Mouse (Mus musculus) CH12.LX (cell line): ENCODE data around the gene Srsf12. TPM values are rescaled to one million over a fixed set of nuclear protein-coding genes. Genes with fewer than 3 reads are reported as not detected.
A peak's percentile ranks its signal among the peaks of the same experiment; 100 is the strongest.

Source experiments
- DNase-seq: peaks from one replicate; pipeline ENCODE4 v3.0.0-alpha.2; 2013; ENCODE audit errors: extremely low read depth
- H3K27ac ChIP-seq: 2 replicates; pipeline ENCODE4 v1.5.1; 2012; ENCODE audit warnings: low read depth, mild to moderate bottlenecking, control low read depth, moderate library complexity; ENCODE audit not compliant: insufficient read depth
- H3K27me3 ChIP-seq: replicated peaks from 2 replicates; pipeline ENCODE3; 2012; ENCODE audit warnings: inconsistent platforms
- H3K36me3 ChIP-seq, 2 experiments: replicated peaks in 1 of 2; 2 replicates each; pipeline versions ENCODE3 to v1.6.1; 2012; ENCODE audit warnings: inconsistent platforms in 1 of 2, low read length in 1 of 2, mild to moderate bottlenecking in 1 of 2, mixed read lengths in 1 of 2, moderate library complexity in 1 of 2; ENCODE audit not compliant: control insufficient read depth in 1 of 2, insufficient read depth in 1 of 2
- H3K4me1 ChIP-seq, 2 experiments: 2 replicates each; pipeline ENCODE4 v1.6.1; 2012; ENCODE audit warnings: inconsistent platforms in 1 of 2, moderate library complexity in 1 of 2; ENCODE audit not compliant: insufficient read depth in 2 of 2, control insufficient read depth in 1 of 2
- H3K4me2 ChIP-seq: 2 replicates; pipeline ENCODE4 v1.6.1; 2012; ENCODE audit warnings: low read depth, mild to moderate bottlenecking, control low read depth; ENCODE audit not compliant: poor library complexity, insufficient read depth, severe bottlenecking
- H3K4me3 ChIP-seq, 3 experiments: fragments of 150-350 bp in 1 of 3; sonication (generic) in 1 of 3; replicated peaks in 1 of 3; 2 replicates each; pipeline versions ENCODE3 to v1.5.1; 2011 to 2012; ENCODE audit warnings: low read depth in 2 of 3, low read length in 2 of 3, mild to moderate bottlenecking in 2 of 3, moderate library complexity in 2 of 3, control low read depth in 1 of 3, improper control_type of control experiment in 1 of 3, inconsistent platforms in 1 of 3, mixed read lengths in 1 of 3; ENCODE audit not compliant: poor library complexity in 1 of 3
- H3K79me2 ChIP-seq: replicated peaks from 2 replicates; pipeline ENCODE4 v1.6.1; 2012; ENCODE audit warnings: mild to moderate bottlenecking, moderate library complexity; ENCODE audit not compliant: control insufficient read depth, poor library complexity, insufficient read depth, severe bottlenecking; ENCODE audit errors: extremely low read depth
- H3K9ac ChIP-seq: 2 replicates; pipeline ENCODE4 v1.6.1; 2012; ENCODE audit warnings: low read depth, mild to moderate bottlenecking, control low read depth, moderate library complexity; ENCODE audit not compliant: insufficient read depth
- H3K9me3 ChIP-seq: replicated peaks from 2 replicates; pipeline ENCODE3; 2012; ENCODE audit warnings: low read length, inconsistent platforms, mixed read lengths
- CHD1 ChIP-seq: IDR thresholded peaks from 2 replicates; pipeline ENCODE4 v1.6.1; 2012; ENCODE audit warnings: low read depth, low read length, improper control_type of control experiment, inconsistent platforms
- EP300 ChIP-seq: IDR thresholded peaks from 2 replicates; pipeline ENCODE4 v1.6.1; 2011; ENCODE audit warnings: low read length, improper control_type of control experiment
- ETS1 ChIP-seq: conservative IDR thresholded peaks from 2 replicates; pipeline ENCODE4 v1.6.1; 2012; ENCODE audit warnings: low read depth, mild to moderate bottlenecking, inconsistent platforms, low read length, improper control_type of control experiment, moderate library complexity
- GABPA ChIP-seq: IDR thresholded peaks from 2 replicates; pipeline ENCODE4 v1.6.1; 2012; ENCODE audit warnings: low read depth, low read length, improper control_type of control experiment, inconsistent platforms; ENCODE audit not compliant: insufficient replicate concordance
- IRF4 ChIP-seq: IDR thresholded peaks from 2 replicates; pipeline ENCODE4 v1.6.1; 2014; ENCODE audit warnings: low read depth, mild to moderate bottlenecking, inconsistent platforms, low read length, improper control_type of control experiment
- JUN ChIP-seq: IDR thresholded peaks from 2 replicates; pipeline ENCODE4 v1.6.1; 2011; ENCODE audit warnings: low read depth, mild to moderate bottlenecking, low read length, improper control_type of control experiment, moderate library complexity; ENCODE audit not compliant: insufficient read depth
- JUND ChIP-seq: conservative IDR thresholded peaks from 2 replicates; pipeline ENCODE4 v1.6.1; 2011; ENCODE audit warnings: low read depth, low read length, improper control_type of control experiment
- KAT2A ChIP-seq: IDR thresholded peaks from 2 replicates; pipeline ENCODE4 v1.6.1; 2012; ENCODE audit warnings: low read length, improper control_type of control experiment, inconsistent platforms; ENCODE audit not compliant: insufficient replicate concordance
- MAX ChIP-seq: IDR thresholded peaks from 2 replicates; pipeline ENCODE4 v1.6.1; 2011; ENCODE audit warnings: low read length, improper control_type of control experiment
- MAZ ChIP-seq: IDR thresholded peaks from 2 replicates; pipeline ENCODE4 v1.6.1; 2012; ENCODE audit warnings: low read depth, mild to moderate bottlenecking, inconsistent platforms, low read length, improper control_type of control experiment, moderate library complexity
- MYC ChIP-seq: IDR thresholded peaks from 2 replicates; pipeline ENCODE4 v1.6.1; 2011; ENCODE audit warnings: low read depth, mild to moderate bottlenecking, improper control_type of control experiment, low read length
- SMC3 ChIP-seq: IDR thresholded peaks from 2 replicates; pipeline ENCODE4 v1.6.1; 2011; ENCODE audit warnings: low read depth, low read length, improper control_type of control experiment
- TCF12 ChIP-seq: IDR thresholded peaks from 2 replicates; pipeline ENCODE4 v1.6.1; 2014; ENCODE audit warnings: low read depth, mild to moderate bottlenecking, inconsistent platforms, low read length, improper control_type of control experiment
- USF1 ChIP-seq: IDR thresholded peaks from 2 replicates; pipeline ENCODE4 v1.6.1; 2014; ENCODE audit warnings: low read depth, mild to moderate bottlenecking, inconsistent platforms, low read length, improper control_type of control experiment
- USF2 ChIP-seq: conservative IDR thresholded peaks from 2 replicates; pipeline ENCODE4 v1.6.1; 2011; ENCODE audit warnings: low read depth, low read length, improper control_type of control experiment
- ZC3H11A ChIP-seq: IDR thresholded peaks from 2 replicates; pipeline ENCODE4 v1.6.1; 2012; ENCODE audit warnings: low read depth, mild to moderate bottlenecking, inconsistent platforms, low read length, improper control_type of control experiment
- ZMIZ1 ChIP-seq: IDR thresholded peaks from 2 replicates; pipeline ENCODE4 v1.6.1; 2012; ENCODE audit warnings: low read depth, mild to moderate bottlenecking, inconsistent platforms, low read length, improper control_type of control experiment
- dilution Hi-C: fragments of 300-500 bp; cut with MboI; formaldehyde crosslinking; loops from 2 replicates; pipeline ENCODE4 v1.14.3; 2020; ENCODE audit warnings: low sequenced_read_pairs; ENCODE audit not compliant: extremely low pct_unique_long_range_greater_than_20kb, extremely low pct_ligation_motif_present
- in situ Hi-C: fragments of 300-500 bp; cut with MboI; formaldehyde crosslinking; loops from 3 replicates; pipeline ENCODE4 v1.14.3; 2019; ENCODE audit warnings: low sequenced_read_pairs, low pct_ligation_motif_present, low pct_unique_long_range_greater_than_20kb, mixed read lengths
- polyA plus RNA-seq: library from polyadenylated mRNA; unstranded; fragments of >175 nt; gene quantifications from 2 replicates; pipeline ENCODE4 v1.2.1, GENCODE M21; 2012; ENCODE audit warnings: low read depth; ENCODE audit not compliant: insufficient read length
- total RNA-seq, 2 experiments: library from RNA; depleted of rRNA; stranded (reverse); fragments of 300-350 nt in 1 of 2; fragments of >200 nt in 1 of 2; gene quantifications; 2 replicates each; pipeline ENCODE4 v1.2.3; 2012 to 2014

Srsf12 gene
- total and polyA plus RNA-seq, 3 experiments, result not detected

GRCm38 (mm10) chr4:33270386-33271314, 61.9 kb downstream of the Srsf12 start:
- Histone ChIP-seq H3K4me3 (no peak overlapping the region), H3K9ac (no peak overlapping the region), H3K9me3 (no peaks in the 10 kb centered on the region), H3K79me2 (no peaks in the 10 kb centered on the region), H3K4me1 (peaks cover 12 to 31% of the 10 kb centered on the region in 2 experiments), H3K27me3 (no peaks in the 10 kb centered on the region), H3K4me2 (no peak overlapping the region), H3K27ac (no peak overlapping the region), H3K36me3 (peaks cover 0 to 10% of the 10 kb centered on the region in 2 experiments)
- dilution Hi-C loops, result no loop called here
- in situ Hi-C loops, result loop anchor here (5.0 kb wide), 1 partner anchor 33 kb away; no protein-coding TSS in a partner anchor
- DNase-seq, result no peak
- TF ChIP-seq ZMIZ1, result no peak
- no peak for TF ChIP-seq GABPA
- TF ChIP-seq USF1, result no peak
- TF ChIP-seq KAT2A, result no peak
- TF ChIP-seq, all 38 proteins: peak for 0

GRCm38 (mm10) chr4:33273437-33273836, 64.6 kb downstream of the Srsf12 start:
- no peak overlapping the region for H3K4me3 ChIP-seq
- in situ Hi-C loops (loop anchor here (5.0 kb wide), 1 partner anchor 36 kb away; no protein-coding TSS in a partner anchor), dilution Hi-C loops (no loop called here)
- H3K27me3 ChIP-seq, result no peaks in the 10 kb centered on the region
- no peak for DNase-seq
- no peaks in the 10 kb centered on the region for H3K79me2 ChIP-seq
- H3K9me3 ChIP-seq, result no peaks in the 10 kb centered on the region
- H3K36me3 ChIP-seq, result peaks cover 0 to 7% of the 10 kb centered on the region in 2 experiments
- peaks cover 12 to 31% of the 10 kb centered on the region in 2 experiments for H3K4me1 ChIP-seq
- no peak overlapping the region for H3K4me2 ChIP-seq
- no peak overlapping the region for H3K9ac ChIP-seq
- TF ChIP-seq USF2, result no peak
- no peak for TF ChIP-seq USF1
- peak; percentile 69 for TF ChIP-seq MAX
- no peak for TF ChIP-seq JUN
- no peak for TF ChIP-seq MAZ
- no peak for TF ChIP-seq TCF12
- TF ChIP-seq MYC, result peak; percentile 90
- peak; percentile 96 for TF ChIP-seq CHD1
- no peak; the same call in 1 of the 2 replicates for TF ChIP-seq JUND
- TF ChIP-seq ZC3H11A, result no peak
- peak; percentile 59 for TF ChIP-seq EP300
- TF ChIP-seq KAT2A, result no peak
- TF ChIP-seq ETS1, result no peak
- no peak for TF ChIP-seq SMC3
- TF ChIP-seq IRF4, result peak; percentile 39; the same call in 1 of the 2 replicates
- H3K27ac ChIP-seq, result no peak overlapping the region
